Mouse (Mus musculus) bone marrow macrophage, adult 2 months (primary cell): ENCODE measurements around the gene Efs. TPM values are rescaled to one million over a fixed set of nuclear protein-coding genes. Genes with fewer than 3 reads are reported as not detected.
"Not testable (repeated sequence)": the region's sequence is repeated elsewhere in the genome, so short reads cannot be mapped to it uniquely, and the experiment has no call there.

Experiments used
- H3K27ac ChIP-seq: 2 replicates; pipeline ENCODE4 v1.5.1; 2012; ENCODE audit warnings: low read depth, low read length; ENCODE audit not compliant: insufficient read depth
- H3K4me1 ChIP-seq: 2 replicates; pipeline ENCODE4 v1.6.1; 2012; ENCODE audit warnings: low read length; ENCODE audit not compliant: control insufficient read depth, insufficient read depth
- H3K4me3 ChIP-seq: 2 replicates; pipeline ENCODE4 v1.5.1; 2012; ENCODE audit warnings: mild to moderate bottlenecking, low read length, moderate library complexity; ENCODE audit not compliant: insufficient read depth
- CTCF ChIP-seq: IDR thresholded peaks from 2 replicates; pipeline ENCODE4 v1.5.1; 2012; ENCODE audit warnings: low read depth, mild to moderate bottlenecking, low read length, moderate library complexity
- POLR2A ChIP-seq: IDR thresholded peaks from 2 replicates; pipeline ENCODE4 v1.6.1; 2012; ENCODE audit warnings: mild to moderate bottlenecking, low read depth, low read length, borderline replicate concordance
- polyA plus RNA-seq: library from polyadenylated mRNA; stranded (reverse); fragments of >200 nt; gene quantifications from 2 replicates; pipeline ENCODE4 v1.2.4, GENCODE M21; 2012; ENCODE audit not compliant: missing spikeins, insufficient read depth, insufficient read length

The Efs gene
- polyA plus RNA-seq, 1 experiment = not detected

- Histone ChIP-seq H3K4me3 (no peak overlapping the region), H3K27ac (no peak overlapping the region), H3K4me1 (no peaks in the 10 kb centered on the region)
- TF ChIP-seq POLR2A (no peak), CTCF (no peak)
Observed at GRCm38 (mm10) chr14:54951587-54951986, 25.7 kb upstream of the Efs start.

DNA sequence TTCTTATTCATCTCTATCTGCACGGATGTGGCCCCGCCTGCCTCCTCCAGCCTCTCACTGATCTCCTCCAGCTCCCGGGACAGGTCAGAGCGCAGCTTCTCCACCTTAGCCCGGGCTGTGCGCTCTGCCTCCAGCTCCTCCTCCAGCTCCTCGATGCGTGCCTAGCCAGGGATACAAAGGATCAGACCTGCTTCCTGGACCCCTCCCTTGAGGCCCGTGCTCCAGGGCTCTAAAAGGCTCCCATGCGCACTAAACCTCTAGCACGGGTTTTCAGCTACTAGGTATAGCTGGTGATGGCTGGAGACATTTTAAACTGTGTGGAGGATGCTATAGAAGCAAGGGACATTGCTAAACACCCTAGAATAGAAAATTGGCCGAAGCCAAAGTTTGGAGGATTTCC, 24.6 kb upstream of the Efs start:
- Histone ChIP-seq H3K27ac (no peak overlapping the region), H3K4me3 (no peak overlapping the region), H3K4me1 (no peaks in the 10 kb centered on the region)
- TF ChIP-seq CTCF = no peak
- TF ChIP-seq POLR2A = no peak

DNA sequence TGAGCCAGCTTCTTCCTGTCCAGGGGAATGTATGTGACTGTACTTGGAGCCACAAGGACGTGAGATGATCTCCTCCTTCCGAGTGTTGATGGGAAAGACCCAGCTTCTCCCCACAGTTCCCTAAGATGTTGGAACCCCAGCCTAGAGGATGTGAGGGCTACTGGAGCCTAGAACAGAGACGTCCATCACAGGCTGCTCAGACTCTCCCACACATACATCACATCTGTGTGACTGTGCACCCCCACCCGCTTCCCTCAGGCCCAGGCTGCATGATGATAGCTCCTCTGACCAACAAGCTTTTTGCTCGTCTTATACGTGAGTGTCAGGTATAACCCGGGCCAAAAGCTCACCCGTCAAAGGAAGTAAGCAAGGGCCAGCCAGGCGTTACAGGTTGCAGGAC, 22.9 kb upstream of the Efs start:
- Histone ChIP-seq H3K4me1 (no peaks in the 10 kb centered on the region), H3K27ac (no peak overlapping the region), H3K4me3 (no peak overlapping the region)
- TF ChIP-seq CTCF = no peak
- TF ChIP-seq POLR2A = no peak

DNA sequence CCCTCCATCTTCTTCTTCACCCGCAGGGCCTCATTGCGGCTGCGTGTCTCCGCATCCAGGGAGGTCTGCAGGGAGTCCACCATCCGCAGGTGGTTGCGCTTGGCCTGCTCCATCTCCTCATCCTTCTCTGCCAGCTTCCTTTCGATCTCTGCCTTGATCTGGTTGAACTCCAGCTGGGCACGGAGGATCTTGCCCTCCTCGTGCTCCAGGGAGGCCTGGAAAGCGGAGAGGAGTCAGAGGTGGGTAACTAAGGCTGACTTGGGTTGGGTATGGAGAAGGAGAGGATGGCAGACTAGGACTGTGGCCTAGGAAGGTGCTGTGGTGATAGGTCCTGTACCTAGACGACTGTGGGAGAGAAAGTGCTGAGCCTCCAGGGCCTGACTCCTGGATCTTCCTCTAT, 21.1 kb upstream of the Efs start:
- H3K27ac ChIP-seq, H3K4me3 ChIP-seq, H3K4me1 ChIP-seq: not testable (repeated sequence)

DNA sequence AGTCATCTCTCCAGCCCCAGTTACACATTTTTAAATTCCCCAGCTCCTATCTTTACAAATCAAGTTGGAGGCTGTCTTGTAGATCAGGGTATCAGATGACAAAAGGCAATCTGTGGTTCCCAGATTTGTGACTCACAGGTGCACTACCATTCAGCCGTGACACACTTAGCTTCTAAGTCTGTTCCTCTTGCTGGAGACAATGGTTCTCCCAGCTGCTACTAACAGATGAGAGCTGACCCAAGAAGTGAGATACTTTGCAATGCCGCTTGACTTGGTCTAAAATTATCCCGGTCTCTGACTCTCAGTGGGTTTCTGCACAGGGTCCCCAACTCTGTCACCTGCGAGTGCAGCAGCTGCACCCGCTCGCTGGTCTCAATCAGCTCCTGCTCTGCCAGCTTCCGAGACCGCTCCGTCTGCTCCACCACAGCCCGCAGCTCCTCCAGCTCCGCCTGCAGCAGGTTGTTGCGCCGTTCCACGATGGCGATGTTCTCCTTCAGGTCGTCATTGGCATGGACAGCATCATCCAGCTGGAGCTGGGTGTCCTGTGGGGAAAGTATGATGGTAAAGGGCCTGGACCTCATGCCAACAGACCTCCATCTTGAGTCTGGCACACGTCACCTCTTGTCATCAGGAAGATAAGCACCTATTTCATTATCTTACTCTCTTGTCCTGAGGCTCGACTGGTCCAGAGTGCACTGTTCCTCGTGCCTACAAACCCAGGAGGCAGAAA, 20.2 kb upstream of the Efs start:
- H3K4me3 ChIP-seq = no peak overlapping the region
- TF ChIP-seq POLR2A = no peak
- TF ChIP-seq CTCF = no peak
- H3K4me1 ChIP-seq = no peaks in the 10 kb centered on the region
- H3K27ac ChIP-seq = no peak overlapping the region

GRCm38 (mm10) chr14:54944939-54945338, 19.0 kb upstream of the Efs start:
- TF ChIP-seq CTCF (no peak), POLR2A (no peak)
- H3K4me1 ChIP-seq = no peaks in the 10 kb centered on the region
- no peak overlapping the region for H3K27ac ChIP-seq
- no peak overlapping the region for H3K4me3 ChIP-seq

GRCm38 (mm10) chr14:54943971-54944370, 18.0 kb upstream of the Efs start:
- H3K27ac ChIP-seq = no peak overlapping the region
- no peak for TF ChIP-seq CTCF
- no peak for TF ChIP-seq POLR2A

DNA sequence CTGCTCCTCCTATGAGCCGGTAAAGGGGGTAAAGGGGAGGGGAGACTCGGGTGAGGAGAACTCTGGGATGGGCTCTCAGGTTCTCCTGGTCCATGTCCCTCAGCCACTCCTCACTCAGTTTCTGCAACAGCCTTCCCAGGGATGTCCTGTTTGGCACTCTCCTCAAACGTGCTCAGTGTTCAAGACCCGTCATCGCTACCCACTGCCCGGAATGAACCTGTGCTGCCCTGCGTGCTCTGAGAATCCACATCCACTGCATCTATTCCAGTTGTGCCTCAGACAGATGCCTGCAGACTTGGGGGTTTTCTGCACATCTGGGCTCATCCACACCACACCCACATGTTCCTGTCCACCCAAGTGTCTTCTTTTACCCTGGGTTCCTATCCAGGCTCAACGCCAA, 16.6 kb upstream of the Efs start:
- Histone ChIP-seq H3K4me1 (no peaks in the 10 kb centered on the region), H3K27ac (no peak overlapping the region), H3K4me3 (no peak overlapping the region)
- TF ChIP-seq POLR2A = no peak

More at GRCm38 (mm10) chr14:54943971-54944370, 18.0 kb upstream of the Efs start:
- Histone ChIP-seq H3K4me3 (no peak overlapping the region), H3K4me1 (no peaks in the 10 kb centered on the region)

GRCm38 (mm10) chr14:54941024-54941978, 15.4 kb upstream of the Efs start:
- H3K4me3 ChIP-seq = no peak overlapping the region
- TF ChIP-seq CTCF (no peak), POLR2A (no peak)
- H3K27ac ChIP-seq = no peak overlapping the region

GRCm38 (mm10) chr14:54940176-54940530, 14.2 kb upstream of the Efs start:
- H3K4me1 ChIP-seq = no peaks in the 10 kb centered on the region

More at GRCm38 (mm10) chr14:54941024-54941978, 15.4 kb upstream of the Efs start:
- H3K4me1 ChIP-seq = no peaks in the 10 kb centered on the region

More at GRCm38 (mm10) chr14:54940176-54940530, 14.2 kb upstream of the Efs start:
- TF ChIP-seq POLR2A = no peak
- TF ChIP-seq CTCF = no peak
- Histone ChIP-seq H3K4me3 (no peak overlapping the region), H3K27ac (no peak overlapping the region)
